Mouse (Mus musculus): ENCODE measurements at regions not wholly inside any gene's neighbourhood (a gene's known extent, or its start where the extent isn't known, plus 50 kb on each side); places are given as distances from the start of the nearest gene placed in this dataset.

DNA sequence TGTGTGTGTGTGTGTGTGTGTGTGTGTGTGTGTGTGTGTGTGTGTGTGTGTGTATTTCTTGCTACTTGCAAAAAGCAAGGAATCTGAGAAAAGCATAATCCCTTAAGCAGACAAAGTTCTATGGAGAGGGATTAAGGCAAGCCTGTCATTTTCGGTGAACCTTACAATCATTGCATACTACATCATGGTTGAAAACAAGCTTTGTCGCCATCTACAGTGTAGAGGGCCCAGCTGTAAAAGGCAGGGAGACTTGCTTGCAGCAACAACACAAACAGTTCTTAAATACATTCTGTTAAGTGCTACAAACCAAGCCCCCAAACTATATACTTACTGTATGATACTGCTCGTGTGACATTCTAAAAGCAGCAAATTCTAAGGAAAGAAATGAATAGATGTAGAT, 216.0 kb upstream of the Mon1b start:
- TF ChIP-seq EP300 (IDR thresholded peaks at IDR 0.05) (no peak), CTCF (IDR thresholded peaks at IDR 0.05) (no peak)

All from lung, postnatal 0 days (tissue).